Mouse (Mus musculus): ENCODE results near the gene Ccl20.

Ccl20 gene

GRCm38 (mm10) chr1:83116447-83117137 lies at the start of gene Ccl20:
Gene Ccl20 (plus strand): TSS chr1:83116766.
- no peak for DNase-seq

DNA sequence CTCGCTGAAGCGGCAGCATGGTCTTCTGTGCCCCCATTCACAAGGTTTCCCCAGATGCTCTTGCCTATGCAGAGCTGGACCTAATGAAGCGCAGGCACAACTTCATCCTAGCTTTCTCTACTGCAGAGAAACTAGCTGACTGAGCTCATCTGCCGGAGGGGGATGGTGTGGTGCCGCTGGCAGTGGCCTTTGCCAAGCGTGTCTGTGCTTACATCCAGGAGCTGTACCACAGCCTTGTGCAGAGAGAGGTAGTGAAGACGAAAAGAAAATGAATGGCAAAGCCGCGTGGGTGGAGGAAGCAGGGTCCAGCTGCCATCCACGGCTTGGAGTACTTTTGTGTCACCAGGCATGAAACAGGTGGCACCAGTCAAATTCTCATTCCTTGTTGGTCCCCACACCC lies 49.4 kb upstream of the Ccl20 start:
- DNase-seq, result no peak

GRCm38 (mm10) chr1:83075526-83076189 lies 40.9 kb upstream of the Ccl20 start:
- no peak for DNase-seq

DNA sequence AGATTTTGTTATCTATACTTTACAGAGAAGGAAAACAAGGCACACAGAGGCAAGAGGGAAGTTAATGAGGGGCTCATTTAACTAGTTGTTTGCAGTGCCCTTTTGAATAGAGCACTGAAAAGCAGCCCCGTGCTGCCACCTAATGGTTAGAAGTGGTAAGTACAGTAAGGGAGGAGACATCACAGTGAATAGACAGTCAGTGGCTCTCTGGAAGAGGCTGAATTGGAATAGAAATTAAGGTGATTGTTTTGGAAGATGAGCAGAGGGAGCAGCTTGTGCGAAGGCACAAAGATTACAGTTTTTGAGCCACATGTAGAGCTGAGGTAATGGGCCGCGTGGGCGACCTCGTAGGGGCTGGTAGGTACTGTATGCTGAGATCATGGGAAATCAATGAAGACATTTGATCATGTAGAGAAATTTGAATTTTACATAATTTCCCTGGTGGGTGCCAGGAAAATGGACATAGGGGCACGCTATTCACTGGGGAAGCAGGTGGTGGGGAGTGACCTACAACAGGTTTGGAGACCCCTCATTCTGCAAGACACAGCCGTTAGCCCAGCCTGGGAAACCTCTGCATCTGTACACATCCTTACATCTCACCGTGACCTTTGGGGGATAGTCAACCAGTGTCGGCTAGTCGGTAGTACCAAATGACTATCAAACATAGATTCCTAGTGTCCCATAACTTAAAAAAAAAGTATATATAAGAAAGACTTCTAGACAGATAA lies 40.2 kb upstream of the Ccl20 start:
- peak; percentile 36 for DNase-seq

GRCm38 (mm10) chr1:83077016-83077415 lies 39.5 kb upstream of the Ccl20 start:
- DNase-seq, result no peak

DNA sequence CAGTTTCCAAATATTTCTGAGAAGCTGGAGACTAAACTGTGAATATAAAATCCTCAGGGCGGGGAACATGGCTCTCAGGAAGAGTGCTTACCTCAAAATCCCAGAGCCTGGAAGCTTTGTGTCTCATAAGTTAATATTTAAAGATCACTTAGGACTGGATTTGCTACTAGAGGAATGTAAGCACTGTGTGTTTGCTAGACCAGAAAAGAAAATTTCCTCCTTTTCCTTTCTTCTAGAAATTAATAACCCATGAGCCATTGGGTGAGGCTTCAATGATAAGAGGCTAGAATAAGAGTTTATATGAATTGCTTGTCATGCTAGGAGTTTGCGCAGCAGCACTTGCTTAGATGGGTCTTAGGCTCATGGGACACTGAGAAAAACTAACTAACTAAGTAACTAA lies 31.8 kb upstream of the Ccl20 start:
- no peak for DNase-seq

DNA sequence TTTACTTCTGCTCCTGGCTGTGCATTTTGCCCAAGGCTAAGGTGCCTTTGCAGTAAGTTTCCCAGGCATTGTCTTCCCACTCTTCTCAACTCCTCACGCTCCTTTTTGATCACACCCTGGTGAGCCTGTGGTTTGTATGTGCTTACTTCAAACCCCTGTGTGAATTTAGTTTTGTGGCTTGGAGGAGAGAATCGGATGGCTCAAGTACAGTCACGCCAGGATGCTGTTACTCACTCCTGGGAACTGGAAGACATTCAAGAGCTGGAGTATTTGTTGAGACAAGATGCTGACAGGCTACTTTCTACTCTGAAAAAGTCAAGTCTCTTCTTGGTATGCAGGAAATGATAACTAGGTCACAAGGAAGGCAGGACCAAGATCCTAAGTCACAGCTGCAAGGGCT lies 25.3 kb upstream of the Ccl20 start:
- no peak for DNase-seq

DNA sequence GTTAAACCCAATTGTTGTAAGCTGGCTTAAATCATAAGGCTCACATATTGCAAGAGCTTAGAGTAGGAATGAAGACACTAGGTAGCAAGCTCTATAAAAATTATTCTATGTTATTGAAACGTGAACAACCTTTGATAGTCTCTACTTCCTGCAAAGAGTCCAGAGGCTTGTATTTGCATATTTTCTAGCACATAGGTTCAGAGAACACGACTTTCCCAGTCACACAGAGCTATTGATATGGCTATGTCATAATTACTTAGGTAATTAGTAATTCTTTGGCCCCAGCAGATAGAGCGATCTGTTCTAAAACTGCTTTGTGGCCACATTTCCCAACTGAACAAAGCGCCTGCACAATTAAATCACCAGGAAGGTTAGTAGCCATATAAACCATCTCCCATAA lies 19.6 kb upstream of the Ccl20 start:
- DNase-seq, result no peak

- DNase-seq, result no peak
Observed at GRCm38 (mm10) chr1:83099160-83099559, 17.4 kb upstream of the Ccl20 start.

DNA sequence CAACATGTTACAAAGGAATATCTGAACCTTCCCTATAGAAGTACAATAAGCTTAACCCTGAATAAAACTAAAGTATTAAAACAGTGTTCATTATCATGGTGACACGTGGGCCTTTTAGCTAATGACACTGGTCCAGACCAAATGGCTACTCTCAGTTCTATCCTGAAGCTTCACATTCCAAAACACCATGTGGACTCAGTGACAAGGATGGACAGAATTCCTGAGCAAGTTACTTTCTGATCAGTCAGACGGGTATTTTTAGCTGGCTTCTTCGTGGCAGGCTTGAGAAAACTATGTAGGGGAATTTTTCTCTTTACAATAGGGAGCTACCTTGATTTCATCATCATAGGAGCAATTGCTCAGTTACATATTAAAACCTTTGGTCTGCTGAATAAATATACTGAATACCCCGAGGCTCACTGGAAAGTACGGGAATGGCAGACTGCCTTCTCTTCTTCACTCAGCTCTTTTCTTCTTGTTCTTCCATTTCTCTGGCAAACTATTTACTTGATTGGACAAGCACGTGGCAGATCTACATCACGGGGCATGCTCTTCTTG lies 16.9 kb upstream of the Ccl20 start:
- DNase-seq, result no peak

DNA sequence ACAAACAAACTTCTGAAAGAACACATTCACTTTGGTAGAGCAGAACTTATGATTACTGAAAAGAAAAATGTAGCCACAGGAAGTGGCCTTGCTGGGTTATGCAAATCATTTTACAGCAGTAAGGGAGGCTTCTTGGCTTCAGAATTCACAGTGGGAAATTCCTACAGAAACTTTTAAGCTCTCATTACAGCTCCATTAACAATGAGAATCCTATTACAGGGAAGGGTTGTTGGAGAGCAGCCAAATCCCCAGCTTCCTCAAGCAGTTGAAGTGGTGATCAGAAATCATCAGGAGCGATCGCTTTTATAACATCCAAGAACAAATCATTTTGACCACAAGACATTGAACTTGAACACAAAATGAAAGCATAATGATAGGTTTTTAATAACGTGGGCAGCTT lies 14.7 kb upstream of the Ccl20 start:
- peak; percentile 74 for DNase-seq

GRCm38 (mm10) chr1:83105464-83105863 lies 11.1 kb upstream of the Ccl20 start:
- DNase-seq, result no peak

- no peak for DNase-seq
Observed at GRCm38 (mm10) chr1:83107410-83107978, 9.1 kb upstream of the Ccl20 start.

DNA sequence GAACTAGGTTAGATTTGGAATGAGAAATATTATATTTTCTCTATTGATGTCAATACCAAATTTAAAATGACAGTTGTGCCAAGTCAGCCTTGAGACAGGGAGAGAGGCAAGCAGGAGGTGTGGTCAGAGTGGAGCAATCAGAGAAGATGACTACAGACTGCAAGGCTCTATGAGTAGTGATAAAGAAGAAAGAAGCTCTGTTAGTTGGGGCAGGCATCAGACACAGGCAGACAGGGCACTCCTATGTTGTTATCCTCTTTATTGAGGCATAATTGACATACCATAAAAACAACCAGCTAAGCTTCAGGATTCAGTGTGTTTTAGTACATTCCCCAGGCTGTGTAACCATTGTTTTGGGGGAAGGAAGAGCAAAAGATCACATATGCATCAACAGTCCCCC lies 5.6 kb upstream of the Ccl20 start:
- DNase-seq, result no peak

GRCm38 (mm10) chr1:83111726-83112125 lies 4.8 kb upstream of the Ccl20 start:
- no peak for DNase-seq

GRCm38 (mm10) chr1:83117217-83117616 lies 651 bp downstream of the Ccl20 start:
- no peak for DNase-seq

GRCm38 (mm10) chr1:83117661-83118060 lies 1.1 kb downstream of the Ccl20 start:
- no peak for DNase-seq

DNA sequence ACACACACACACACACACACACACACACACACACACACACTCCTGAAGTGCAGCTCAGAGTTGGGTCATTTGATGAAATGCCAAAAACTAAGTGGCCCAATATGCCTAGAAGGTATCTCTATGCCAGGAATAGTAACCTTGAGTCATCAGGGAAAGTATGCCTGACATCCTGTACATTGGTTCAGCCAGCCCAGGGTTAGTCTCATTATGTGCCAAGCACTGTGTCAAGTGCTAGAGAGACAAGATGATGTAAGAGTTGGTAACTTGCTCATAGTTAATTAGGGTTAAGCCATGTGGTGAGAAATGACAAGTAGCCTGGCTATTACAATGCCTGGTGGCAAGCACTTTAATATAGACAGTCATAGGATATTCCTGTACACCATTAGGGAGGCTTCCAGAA lies 3.3 kb downstream of the Ccl20 start:
- no peak for DNase-seq

- no peak for DNase-seq
Observed at GRCm38 (mm10) chr1:83120312-83120711, 3.7 kb downstream of the Ccl20 start.

DNA sequence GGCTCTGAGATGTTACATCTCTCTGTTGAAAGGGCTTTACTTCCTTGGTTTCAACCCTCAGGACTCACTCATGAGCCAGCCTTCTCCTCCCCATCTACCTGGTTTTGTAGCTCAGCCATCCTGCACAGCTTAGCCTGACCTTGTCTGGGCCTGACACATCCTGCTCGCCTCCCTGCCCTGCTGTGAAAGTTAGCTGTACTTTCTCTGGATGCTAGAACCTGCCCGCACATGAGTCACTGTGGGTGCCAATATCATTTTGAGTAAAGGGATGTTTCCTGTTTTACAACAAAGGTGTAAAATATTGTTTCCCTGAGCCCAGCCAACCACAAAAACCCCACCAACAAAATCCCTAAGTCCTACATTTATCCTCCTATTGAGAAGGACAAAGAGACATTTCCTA lies 6.6 kb downstream of the Ccl20 start:
- DNase-seq, result no peak

GRCm38 (mm10) chr1:83135829-83136228 lies 19.3 kb downstream of the Ccl20 start:
- no peak for DNase-seq

DNA sequence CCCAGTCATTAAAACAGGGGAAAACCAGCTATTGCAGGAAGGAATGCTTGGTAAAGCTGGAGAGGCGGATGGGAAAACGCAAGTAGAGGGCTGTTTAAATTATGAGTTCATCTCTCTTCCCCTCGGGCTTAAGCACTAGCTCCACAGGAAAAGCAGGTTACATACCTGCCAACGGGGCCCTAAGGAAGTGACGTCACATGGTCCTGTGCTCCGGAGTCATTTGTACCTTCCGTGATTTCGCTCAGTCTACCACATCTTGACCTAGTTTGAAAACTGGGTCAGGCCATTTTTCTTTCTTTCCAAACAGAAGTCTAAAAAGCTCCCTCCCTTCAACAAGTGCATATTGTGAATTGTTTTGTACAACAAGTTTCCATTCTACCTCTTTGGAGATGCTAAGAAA lies 21.3 kb downstream of the Ccl20 start:
- DNase-seq, result no peak

DNA sequence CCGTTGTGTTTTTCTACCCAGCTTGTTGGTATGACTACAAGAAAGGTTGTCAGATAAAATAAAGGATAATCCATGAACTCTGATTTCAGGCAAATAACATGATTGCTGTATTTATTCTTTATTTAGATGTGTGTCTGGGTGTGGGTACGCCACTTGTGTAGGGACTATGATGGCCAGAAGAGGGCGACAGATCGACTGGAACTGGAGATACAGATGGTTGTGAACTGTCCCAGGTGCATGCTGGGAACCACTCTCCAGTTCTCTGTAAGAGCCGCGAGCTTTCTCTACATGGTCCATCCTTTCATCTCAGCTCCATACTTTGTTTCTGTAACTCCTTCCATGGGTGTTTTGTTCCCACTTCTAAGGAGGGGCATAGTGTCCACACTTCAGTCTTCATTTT lies 22.2 kb downstream of the Ccl20 start:
- DNase-seq, result no peak
